Mouse (Mus musculus): ENCODE results near the gene Evx2.

DNA sequence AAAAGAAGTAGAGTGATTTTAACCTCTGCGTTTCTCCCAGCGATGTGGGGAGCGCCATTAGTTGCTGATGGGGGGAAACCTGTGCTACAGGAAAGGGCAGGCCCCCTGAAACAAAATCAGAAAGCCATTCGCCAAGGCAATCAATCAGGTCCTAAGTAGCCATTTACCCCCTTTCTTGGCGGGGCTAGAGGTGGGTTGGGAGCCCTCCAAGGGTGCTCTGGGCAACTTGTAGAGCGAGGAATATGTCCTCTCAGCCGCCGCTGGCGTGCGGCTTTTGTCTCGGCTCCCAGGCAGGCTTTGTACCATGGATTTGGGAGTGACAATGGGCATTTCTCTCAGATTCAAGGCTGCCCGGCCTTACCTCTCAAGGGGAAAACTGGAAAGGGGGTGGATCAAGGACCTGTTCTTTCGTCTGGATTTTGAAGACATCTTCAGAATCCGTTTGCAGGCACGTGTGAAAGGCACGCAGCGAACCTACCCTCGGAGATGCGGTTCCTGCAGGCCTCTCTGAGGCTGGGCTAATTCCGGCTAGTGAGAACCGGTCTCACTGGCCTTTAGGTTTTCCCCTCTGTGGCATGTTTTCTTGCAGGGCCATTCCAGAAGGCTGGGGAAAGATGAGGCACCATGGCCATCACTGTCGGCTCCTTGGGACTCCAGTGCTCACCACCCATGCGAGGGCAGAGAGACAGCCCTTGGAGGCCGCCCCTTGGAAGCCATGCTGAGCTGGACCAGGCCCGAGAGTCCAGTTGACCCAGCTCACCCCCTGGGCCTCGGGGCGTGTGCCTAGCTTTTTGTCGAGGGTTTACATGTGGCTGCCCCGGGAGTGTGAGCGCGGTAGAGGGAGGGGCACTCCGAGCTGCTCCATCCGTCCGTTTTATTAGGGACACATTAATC is 37.3 kb upstream of the Evx2 start:
- TF ChIP-seq CTCF (IDR thresholded peaks at IDR 0.05; ENCODE audit: low read depth) (no peak), EP300 (IDR thresholded peaks at IDR 0.05; ENCODE audit: low read depth) (no peak)

All from liver, postnatal 0 days (tissue).